Mouse (Mus musculus): Measurements from ENCODE around the gene AW209491.

AW209491 gene

DNA sequence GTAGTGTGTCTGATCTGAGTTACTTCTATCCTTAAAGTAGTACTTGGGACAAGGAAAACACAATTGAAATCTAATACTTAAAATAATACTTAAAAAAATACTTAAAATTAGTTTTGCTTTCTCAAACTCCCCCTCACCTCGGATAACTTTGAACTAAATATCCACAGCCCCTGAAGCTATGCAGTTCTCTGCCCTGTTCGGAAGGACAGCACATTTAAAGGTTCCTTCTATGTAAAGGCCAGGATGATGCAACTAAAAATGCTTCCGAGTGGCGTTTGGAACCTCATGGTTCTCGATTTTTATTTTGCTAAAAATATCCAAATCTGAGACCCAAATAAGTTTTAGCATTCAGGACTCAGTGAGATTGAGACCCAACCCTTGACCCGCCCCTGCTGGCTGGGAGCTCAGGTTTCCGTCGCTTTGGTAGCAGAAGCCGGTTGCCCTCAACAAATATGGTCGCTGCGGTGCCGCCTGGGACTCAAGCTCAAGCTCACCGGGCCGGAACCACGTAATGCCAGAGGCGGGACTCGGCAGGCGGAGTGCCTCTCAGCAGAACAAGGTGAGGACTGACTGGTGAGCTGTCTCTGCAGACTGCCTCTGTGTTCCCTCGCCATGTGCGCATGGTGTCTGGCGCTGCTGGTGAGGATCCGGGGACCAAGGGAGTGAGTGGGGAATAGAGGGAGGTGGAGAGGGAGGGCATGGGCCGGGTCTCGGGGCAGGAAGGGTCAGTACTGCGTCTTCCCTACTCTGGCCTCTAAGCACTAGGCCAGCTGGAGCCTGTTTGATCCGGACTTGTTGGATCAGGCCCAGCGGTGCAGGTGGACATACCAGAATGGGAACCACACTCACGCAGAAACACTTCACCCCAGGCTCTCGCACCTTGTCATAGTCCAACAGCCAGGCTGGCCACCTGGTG lies at the start of gene AW209491:
Gene AW209491, plus strand, starts transcription at position 429 of the 916 bp plus-strand sequence.
- peak; percentile 90 for DNase-seq (ENCODE audit: extremely low spot score)

GRCm38 (mm10) chr13:14580392-14580791 lies 49.6 kb upstream of the AW209491 start:
- DNase-seq (ENCODE audit: extremely low spot score), result no peak

DNA sequence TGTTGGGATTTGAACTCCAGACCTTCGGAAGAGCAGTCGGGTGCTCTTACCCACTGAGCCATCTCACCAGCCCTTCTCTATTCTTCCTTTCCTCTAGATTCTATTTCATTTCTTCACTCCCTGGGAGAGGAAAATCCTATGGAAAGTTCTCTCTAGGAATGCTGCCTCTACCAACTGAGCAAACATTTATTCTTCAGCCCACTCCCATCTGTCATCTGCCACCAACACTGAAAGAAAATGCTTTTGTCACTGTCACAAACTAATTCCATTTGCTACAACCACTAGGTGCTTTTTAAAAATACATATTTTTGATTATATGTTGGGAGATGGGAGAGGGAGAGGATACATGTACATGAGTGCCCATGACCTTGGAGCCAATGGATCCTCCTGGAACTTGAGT lies 27.2 kb upstream of the AW209491 start:
- no peak for DNase-seq (ENCODE audit: extremely low spot score)

DNA sequence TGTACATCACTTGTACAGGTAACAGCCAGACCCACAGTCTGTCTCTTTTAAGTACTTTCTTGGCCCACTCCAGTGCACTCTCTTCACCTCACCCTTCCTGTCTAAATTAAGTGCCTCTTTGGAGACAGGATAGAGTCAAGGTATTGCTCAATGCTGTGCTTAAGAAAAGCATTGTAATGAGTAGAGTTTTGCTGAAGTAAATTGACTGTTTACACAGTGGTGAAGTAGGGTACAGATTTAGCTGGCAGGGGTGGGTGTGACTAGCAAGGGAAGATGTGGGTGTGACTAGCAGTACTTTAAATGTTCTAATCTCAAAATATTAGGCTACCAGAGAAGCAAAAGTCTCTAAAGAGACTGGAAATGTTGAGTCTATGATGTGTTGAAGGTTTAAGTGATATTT lies 22.3 kb upstream of the AW209491 start:
- DNase-seq (ENCODE audit: extremely low spot score), result no peak

- DNase-seq (ENCODE audit: extremely low spot score), result no peak
Observed at GRCm38 (mm10) chr13:14612463-14612862, 17.5 kb upstream of the AW209491 start.

DNA sequence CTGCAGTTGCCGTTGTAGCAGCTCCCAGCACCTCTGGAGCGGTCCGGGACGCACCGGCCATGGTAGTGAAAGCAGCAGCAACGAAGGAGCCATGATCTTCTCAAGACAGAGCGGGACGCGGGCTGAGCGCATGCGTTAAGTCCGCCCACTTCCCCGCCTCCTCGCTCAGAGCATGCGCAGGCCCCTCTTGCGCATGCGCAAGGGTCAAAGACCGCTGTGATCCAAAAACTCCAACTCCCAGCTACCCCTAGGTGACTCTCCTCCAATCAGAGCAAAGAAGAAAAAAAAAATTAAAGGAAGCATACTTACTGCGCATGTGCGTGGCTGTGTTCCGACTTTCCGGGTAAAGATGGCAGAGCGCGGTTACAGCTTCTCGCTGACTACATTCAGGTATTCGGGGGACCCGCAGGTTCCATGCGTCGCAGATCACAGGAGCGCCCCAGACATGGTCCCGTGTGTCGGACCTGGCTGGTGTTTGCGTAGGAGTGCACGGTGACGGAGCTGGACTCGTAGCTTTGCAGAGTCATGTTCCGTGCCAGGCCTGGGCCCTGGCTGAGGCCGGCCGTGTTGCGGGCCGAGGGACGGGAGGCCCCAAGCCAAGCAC lies 16.9 kb upstream of the AW209491 start, which contains the start of the genes Mrpl32 and Psma2:
Gene Mrpl32, minus strand, starts transcription at position 240 of the 604 bp plus-strand sequence.
Gene Psma2, plus strand, starts transcription at position 315 of the 604 bp plus-strand sequence.
- peak; percentile 97 for DNase-seq (ENCODE audit: extremely low spot score)

DNA sequence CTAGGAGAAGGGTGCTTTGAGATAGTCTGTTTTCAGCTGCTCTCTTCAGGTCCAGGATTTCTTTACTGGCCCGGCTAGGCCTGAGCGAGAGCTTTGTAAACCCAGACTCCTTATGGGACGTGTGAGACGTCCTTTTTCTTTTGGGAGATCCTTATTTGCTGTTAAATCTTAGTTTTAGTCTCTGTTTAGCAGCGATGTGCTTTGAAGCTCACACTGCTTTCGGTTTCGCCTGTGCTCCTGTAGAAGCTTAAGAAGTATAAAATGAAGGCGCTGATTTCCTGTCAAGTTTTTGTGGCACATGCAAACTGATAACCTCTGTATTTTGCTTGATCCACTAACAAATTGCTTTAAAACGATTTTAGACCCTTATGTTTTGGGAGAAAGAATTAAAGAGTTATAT lies 16.4 kb upstream of the AW209491 start:
- DNase-seq (ENCODE audit: extremely low spot score), result no peak

DNA sequence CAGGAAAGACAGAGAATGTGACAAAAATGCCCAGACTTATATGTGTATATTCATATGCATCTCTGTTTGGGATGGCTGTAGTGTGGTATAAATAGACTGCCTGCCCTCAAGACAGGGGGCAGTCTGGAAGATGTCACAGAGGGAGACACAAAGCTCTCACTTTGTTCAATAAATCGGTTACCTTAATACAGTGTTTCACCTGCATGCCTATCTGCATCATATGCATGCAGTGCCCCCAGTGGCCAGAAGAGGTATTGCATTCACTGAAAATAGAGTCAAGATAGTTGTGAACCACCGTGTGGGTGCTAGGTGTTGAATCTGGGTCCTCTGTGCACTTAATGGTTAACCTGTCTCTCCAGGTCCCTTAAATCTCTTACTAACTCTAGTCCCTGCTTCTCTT lies 11.2 kb upstream of the AW209491 start:
- peak; percentile 52 for DNase-seq (ENCODE audit: extremely low spot score)

- no peak for DNase-seq (ENCODE audit: extremely low spot score)
Observed at GRCm38 (mm10) chr13:14639998-14640397, 10.0 kb downstream of the AW209491 start.

GRCm38 (mm10) chr13:14649301-14649700 lies 19.3 kb downstream of the AW209491 start:
- no peak for DNase-seq (ENCODE audit: extremely low spot score)

GRCm38 (mm10) chr13:14667107-14667506 lies 37.2 kb downstream of the AW209491 start:
- no peak for DNase-seq (ENCODE audit: extremely low spot score)

DNA sequence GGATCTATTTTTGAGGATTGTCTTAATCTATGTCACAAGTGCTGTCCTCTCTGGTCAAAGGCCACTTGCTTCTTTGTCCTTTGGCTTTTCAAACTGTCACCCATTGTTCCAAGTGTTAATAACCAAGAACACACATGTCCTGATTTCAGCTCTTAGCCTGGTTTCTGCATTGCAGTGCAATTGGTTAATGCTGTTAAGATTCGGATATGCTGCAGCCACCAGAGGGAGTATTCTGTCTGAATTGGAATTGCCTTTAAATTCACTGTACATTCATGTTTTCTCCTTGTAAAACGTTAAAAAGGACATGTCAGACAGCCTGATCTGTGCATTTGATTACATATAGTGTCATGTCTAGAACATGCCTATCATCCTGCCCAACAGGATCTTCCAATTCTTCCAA lies 40.4 kb downstream of the AW209491 start:
- peak; percentile 19 for DNase-seq (ENCODE audit: extremely low spot score)
